Mouse (Mus musculus) common myeloid progenitor, adult 5-6 weeks (primary cell): Measurements from ENCODE around the gene Hunk. TPM values are rescaled to one million over a fixed set of nuclear protein-coding genes. Genes with fewer than 3 reads are reported as not detected.

Experiments
- ATAC-seq: replicated peaks from 2 replicates; pipeline ENCODE4 v1.8.0; 2016; ENCODE audit warnings: low read depth, mild to moderate bottlenecking, moderate TSS enrichment, inconsistent platforms; ENCODE audit not compliant: poor library complexity, severe bottlenecking
- total RNA-seq: library from RNA; stranded (forward); fragments of 200-1000, 187-1606 nt; gene quantifications from 2 replicates; pipeline ENCODE4 v1.2.3, GENCODE M21; 2017

Hunk gene
- total RNA-seq, 1 experiment from 2014 or later = not detected

- ATAC-seq = no peak
These were observed 104.3 kb downstream of the Hunk start for GRCm38 (mm10) chr16:90490066-90490465.

- no peak for ATAC-seq
These were observed 106.2 kb downstream of the Hunk start for GRCm38 (mm10) chr16:90491898-90492499.

DNA sequence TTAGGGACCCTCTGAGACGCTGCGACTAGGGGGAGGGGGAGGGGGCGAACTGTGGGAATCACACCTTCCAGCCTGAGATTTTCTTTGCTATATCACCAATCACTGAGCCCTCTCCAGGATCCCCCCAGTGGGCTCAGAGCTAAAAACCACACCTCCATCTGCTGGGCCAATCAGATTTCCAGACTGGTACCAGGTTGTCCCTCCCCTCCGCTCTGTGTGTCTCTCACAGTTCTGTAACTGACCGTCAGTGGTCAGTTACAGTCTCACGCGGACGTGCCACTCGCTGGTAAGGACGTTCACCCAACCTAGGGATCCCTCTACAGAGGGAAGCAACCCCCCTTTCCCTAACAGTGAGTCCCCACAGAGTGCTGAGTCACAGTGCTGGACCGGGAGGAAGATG is 111.1 kb downstream of the Hunk start:
- ATAC-seq = no peak

- no peak for ATAC-seq
These were observed 112.1 kb downstream of the Hunk start for GRCm38 (mm10) chr16:90497749-90498464.

DNA sequence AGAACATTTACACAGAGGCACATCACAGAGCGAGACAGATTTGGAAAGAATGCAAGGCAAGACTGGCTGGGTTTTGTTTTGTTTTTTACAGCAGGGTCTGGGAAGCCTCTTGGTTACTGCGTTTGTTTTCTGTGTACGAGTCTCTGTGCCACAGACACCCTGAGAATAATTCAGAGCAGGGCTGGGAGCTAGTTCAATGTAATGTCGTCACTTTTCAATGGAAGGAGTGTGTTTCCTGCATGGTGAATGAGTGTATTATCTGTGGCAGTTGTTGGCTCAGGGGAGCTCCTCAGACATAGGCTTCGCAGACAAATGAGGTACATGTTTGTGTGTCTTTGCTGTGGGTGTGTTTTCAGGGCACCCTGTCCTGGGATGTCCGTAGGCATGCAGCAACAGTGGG is 115.0 kb downstream of the Hunk start:
- no peak for ATAC-seq

- ATAC-seq = no peak
These were observed 119.4 kb downstream of the Hunk start for GRCm38 (mm10) chr16:90505252-90505651.

DNA sequence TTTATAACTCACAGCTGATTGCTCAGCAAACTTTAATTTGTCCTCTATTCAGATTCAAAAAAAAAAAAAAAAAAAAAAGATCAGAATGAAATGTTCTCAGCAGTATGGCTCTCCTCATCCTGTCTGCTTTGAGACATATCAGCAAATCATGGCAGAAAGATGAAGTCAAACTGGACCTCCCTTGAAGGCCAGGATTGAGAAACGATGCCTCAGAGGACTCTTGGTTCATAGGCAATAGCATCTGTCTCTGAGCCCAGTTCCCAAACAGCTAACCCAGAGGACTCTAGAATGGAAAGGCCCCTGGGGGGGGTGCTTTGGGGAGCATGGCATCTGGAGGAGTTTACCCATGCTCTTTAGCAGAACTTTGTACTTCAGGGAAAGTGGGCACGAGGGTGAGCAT is 119.9 kb downstream of the Hunk start:
- no peak for ATAC-seq

- no peak for ATAC-seq
These were observed 125.9 kb downstream of the Hunk start for GRCm38 (mm10) chr16:90511551-90512296.

DNA sequence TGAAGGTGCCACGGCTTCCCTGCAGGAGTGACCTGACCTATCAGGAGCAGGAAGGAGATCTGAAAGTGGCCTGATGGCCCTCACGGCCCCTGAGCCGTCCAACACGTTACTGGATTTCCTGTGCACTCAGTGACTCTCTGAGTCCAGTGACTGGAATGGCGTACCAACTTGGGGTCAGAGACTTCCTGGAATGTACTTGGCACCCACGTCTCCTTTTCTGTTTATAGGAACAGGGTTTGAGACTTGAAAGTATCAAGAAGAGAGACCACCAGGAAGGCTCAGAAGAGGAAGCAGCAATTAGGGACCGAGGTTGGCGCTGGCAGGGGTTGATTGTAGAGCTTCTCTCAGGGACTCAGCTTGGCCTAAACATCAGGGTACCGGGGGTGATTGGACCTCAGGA is 131.2 kb downstream of the Hunk start:
- ATAC-seq = no peak

GRCm38 (mm10) chr16:90518232-90518631 is 132.4 kb downstream of the Hunk start:
- ATAC-seq = no peak

- ATAC-seq = no peak
These were observed 133.0 kb downstream of the Hunk start for GRCm38 (mm10) chr16:90518732-90519295.

GRCm38 (mm10) chr16:90521191-90521950 is 135.6 kb downstream of the Hunk start:
- ATAC-seq = no peak

DNA sequence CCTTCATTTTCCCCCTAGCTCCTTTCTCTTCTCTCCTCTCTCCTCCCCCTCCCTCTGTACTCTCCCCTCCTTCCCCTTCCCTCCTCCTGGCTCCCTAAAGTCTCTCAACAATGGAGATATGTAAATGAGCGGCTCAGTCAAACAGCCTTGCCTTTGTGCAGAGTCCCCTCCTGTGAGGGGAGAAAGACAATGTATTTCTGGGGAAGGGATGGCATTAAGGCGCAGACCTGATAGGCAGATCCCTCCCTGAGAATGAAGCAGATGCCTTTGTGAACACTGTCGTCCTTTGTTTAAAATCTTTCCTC is 136.1 kb downstream of the Hunk start:
- ATAC-seq = no peak

- ATAC-seq = no peak
These were observed 136.8 kb downstream of the Hunk start for GRCm38 (mm10) chr16:90522575-90522974.

DNA sequence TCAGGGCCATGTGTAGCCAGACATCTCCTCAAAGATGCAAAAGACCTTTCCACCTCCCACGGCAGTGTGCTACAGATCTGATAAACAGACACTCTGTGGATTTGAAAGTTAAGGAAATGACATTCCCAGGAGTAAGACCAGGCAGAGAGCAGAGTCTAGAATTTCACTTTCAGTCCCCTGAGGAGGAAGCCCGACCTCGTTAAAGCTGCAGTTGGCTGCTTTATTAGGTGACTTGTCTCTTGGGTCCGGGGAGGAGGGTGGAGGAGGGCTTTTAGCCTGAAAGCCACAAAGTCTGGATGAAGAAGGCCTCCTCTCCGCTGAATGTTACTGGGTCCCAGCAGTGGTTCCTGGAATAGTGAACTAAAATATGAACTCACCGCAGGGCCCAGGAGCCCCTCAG is 137.6 kb downstream of the Hunk start:
- ATAC-seq = no peak

DNA sequence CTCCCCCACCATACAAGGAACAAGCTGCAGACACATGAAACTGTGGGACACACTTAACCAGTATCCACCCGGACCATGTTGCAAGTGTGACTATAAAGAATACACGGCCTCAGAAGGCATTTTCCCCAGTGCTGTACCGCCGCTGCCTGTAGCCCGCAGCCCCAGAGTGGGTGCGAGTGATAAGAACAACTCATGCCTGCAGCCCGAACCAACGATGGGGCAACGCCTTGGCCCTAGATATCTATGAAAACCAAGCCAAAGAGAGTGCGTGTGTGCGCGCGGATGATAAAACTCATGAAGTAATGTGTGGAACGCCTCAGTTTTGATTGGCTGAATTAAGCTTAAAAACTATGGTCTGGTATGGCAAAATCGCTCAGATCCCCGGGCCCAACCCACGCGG is 138.1 kb downstream of the Hunk start:
- ATAC-seq = no peak

DNA sequence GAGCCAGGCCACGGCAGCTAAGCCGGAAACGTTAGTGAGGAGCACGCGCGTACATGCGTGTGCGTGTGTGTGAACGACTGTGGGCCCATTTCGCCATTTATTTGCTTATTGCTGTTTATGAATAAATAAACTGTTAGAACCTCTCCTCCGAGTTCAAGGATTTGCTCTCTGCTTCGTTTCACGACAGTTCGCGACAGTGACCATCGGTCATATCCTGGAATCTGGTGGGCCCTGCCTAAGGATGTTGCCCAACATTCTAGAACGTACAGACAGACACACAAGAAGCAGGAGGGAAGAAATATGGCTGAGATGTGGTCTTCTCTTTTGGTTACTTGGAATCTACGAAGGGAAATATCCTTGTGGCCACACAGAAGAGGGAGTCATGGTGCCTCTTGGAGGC is 138.6 kb downstream of the Hunk start:
- no peak for ATAC-seq

DNA sequence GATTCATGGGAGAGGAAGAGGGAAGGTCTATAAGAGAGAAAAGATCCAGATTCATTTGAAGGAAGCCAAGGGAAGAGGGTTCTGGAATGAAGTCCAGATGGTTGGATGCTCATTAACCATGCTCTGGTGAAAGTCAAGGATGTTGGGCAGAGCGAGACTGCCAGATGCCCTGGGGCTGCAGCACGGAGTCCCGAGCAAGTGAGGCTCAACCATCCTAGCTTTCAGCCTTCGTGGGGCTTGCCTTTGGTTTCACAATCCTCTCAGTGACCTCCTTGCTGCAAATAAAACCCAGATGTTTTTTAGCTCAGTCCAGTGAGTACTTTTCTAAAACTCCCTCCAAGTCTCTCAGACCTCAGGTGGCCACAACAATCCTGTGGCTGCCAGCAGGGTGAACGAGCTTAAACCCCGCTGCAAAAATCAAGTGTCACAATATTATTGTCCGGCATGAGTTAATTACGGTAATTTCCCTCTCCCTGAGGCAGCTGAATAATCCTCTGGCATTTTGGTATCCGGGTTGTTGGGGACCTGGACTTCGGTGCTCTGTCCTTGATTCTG is 147.4 kb downstream of the Hunk start:
- no peak for ATAC-seq

DNA sequence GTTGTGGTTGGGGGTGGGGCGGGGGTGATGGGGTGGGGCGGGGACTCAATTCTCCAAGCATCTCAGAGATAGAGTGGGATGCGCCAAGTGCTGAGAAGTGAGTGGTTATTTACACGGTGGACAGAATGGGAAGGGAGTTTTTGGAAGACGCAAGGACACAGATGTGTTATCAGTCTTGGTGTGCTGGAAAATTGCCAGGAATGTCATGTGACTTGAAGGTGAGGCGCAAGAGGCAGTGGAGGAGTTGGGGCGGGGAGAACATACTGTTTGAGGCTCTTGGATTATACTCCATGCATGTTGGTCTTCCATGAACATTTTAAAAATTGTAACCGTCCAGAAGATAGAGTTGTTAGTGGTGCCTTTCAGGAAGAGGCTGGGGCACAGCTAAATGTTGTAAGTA is 148.8 kb downstream of the Hunk start:
- ATAC-seq = no peak

DNA sequence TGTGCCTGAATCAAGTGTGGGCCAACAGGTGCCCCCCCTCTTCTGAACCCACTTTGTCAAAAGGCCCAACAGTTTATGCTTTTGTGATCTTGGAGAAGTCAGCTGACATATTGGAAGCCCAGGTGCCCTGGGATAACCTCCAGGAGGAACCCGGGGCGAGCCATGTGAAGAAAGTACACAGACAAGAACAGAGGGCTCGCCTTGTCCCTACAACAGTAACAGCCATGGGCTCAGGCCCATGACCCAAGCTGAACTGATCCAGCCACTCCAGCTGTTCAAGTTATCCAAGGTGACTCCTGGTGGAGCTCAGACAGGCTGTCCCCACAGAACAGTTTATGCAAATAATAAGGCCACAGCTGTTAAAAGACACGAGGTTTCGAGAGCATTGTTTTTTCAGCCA is 153.1 kb downstream of the Hunk start:
- no peak for ATAC-seq
